Mouse (Mus musculus) MEL (cell line): ENCODE measurements around the gene Amt. TPM values are rescaled to one million over a fixed set of nuclear protein-coding genes. Genes with fewer than 3 reads are reported as not detected.

Experiments
- DNase-seq: peaks from one replicate; pipeline ENCODE4 v3.0.0; 2011; ENCODE audit warnings: low read depth, low spot score
- H3K27ac ChIP-seq: 2 replicates; pipeline ENCODE4 v1.5.1; 2012; ENCODE audit warnings: low read depth, mild to moderate bottlenecking, control low read depth, low read length, moderate library complexity; ENCODE audit not compliant: control insufficient read depth
- H3K27me3 ChIP-seq, 2 experiments: fragments of 150-350 bp in 1 of 2; sonication (generic) in 1 of 2; 2 replicates each; pipeline ENCODE4 v1.6.1; 2012; ENCODE audit warnings: low read length in 2 of 2, mild to moderate bottlenecking in 2 of 2, improper control_type of control experiment in 1 of 2, moderate library complexity in 1 of 2; ENCODE audit not compliant: insufficient read depth in 2 of 2, control insufficient read depth in 1 of 2
- H3K36me3 ChIP-seq, 2 experiments: 2 replicates each; pipeline ENCODE4 v1.6.1; 2012 to 2014; ENCODE audit warnings: low read length in 2 of 2, improper control_type of control experiment in 1 of 2, inconsistent platforms in 1 of 2, mild to moderate bottlenecking in 1 of 2; ENCODE audit not compliant: insufficient read depth in 2 of 2, control insufficient read depth in 1 of 2
- H3K4me1 ChIP-seq, 2 experiments: fragments of 150-350 bp in 1 of 2; sonication (generic) in 1 of 2; 2 replicates each; pipeline ENCODE4 v1.6.1; 2012; ENCODE audit warnings: low read length in 2 of 2, improper control_type of control experiment in 1 of 2, mild to moderate bottlenecking in 1 of 2; ENCODE audit not compliant: insufficient read depth in 2 of 2, control insufficient read depth in 1 of 2
- H3K4me3 ChIP-seq, 2 experiments: fragments of 150-350 bp in 1 of 2; sonication (generic) in 1 of 2; 2 replicates each; pipeline ENCODE4 v1.5.1; 2012; ENCODE audit warnings: low read depth in 2 of 2, low read length in 2 of 2, mild to moderate bottlenecking in 2 of 2, moderate library complexity in 2 of 2, control low read depth in 1 of 2, improper control_type of control experiment in 1 of 2; ENCODE audit not compliant: control insufficient read depth in 1 of 2, insufficient read depth in 1 of 2
- H3K79me2 ChIP-seq: 2 replicates; pipeline ENCODE4 v1.6.1; 2012; ENCODE audit warnings: mild to moderate bottlenecking, low read length, moderate library complexity; ENCODE audit not compliant: control insufficient read depth, poor library complexity, insufficient read depth
- H3K9ac ChIP-seq: 2 replicates; pipeline ENCODE4 v1.6.1; 2012; ENCODE audit warnings: low read depth, mild to moderate bottlenecking, control low read depth, low read length, moderate library complexity; ENCODE audit not compliant: control insufficient read depth, poor library complexity, severe bottlenecking
- H3K9me3 ChIP-seq: fragments of 150-350 bp; sonication (generic); replicated peaks from 2 replicates; pipeline ENCODE4 v1.6.1; 2012; ENCODE audit warnings: mild to moderate bottlenecking, low read length, improper control_type of control experiment, moderate library complexity; ENCODE audit not compliant: insufficient read depth
- BHLHE40 ChIP-seq: IDR thresholded peaks from 2 replicates; pipeline ENCODE4 v1.6.1; 2012; ENCODE audit warnings: low read depth, mild to moderate bottlenecking, inconsistent platforms, low read length, improper control_type of control experiment, borderline replicate concordance
- CTCF ChIP-seq, 3 experiments: IDR thresholded peaks in 2 of 3; conservative IDR thresholded peaks in 1 of 3; 2 replicates each; pipeline ENCODE4 v1.5.1; 2011 to 2012; ENCODE audit warnings: low read length in 3 of 3, low read depth in 2 of 3, mild to moderate bottlenecking in 2 of 3, improper control_type of control experiment in 1 of 3, inconsistent platforms in 1 of 3, mixed read lengths in 1 of 3, moderate library complexity in 1 of 3; ENCODE audit not compliant: control insufficient read depth in 1 of 3, insufficient read depth in 1 of 3, poor library complexity in 1 of 3, severe bottlenecking in 1 of 3
- E2F4 ChIP-seq: IDR thresholded peaks from 2 replicates; pipeline ENCODE4 v1.6.1; 2011; ENCODE audit warnings: low read depth, low read length, improper control_type of control experiment, borderline replicate concordance
- ELF1 ChIP-seq: IDR thresholded peaks from 2 replicates; pipeline ENCODE4 v1.6.1; 2014; ENCODE audit warnings: low read depth, mild to moderate bottlenecking, inconsistent platforms, low read length, improper control_type of control experiment, moderate library complexity
- GABPA ChIP-seq: IDR thresholded peaks from 2 replicates; pipeline ENCODE4 v1.6.1; 2012; ENCODE audit warnings: low read depth, mild to moderate bottlenecking, inconsistent platforms, low read length, improper control_type of control experiment, moderate library complexity
- HCFC1 ChIP-seq: IDR thresholded peaks from 2 replicates; pipeline ENCODE4 v1.6.1; 2012; ENCODE audit warnings: low read depth, mild to moderate bottlenecking, inconsistent platforms, low read length, improper control_type of control experiment, moderate library complexity
- JUND ChIP-seq: IDR thresholded peaks from 2 replicates; pipeline ENCODE4 v1.6.1; 2011; ENCODE audit warnings: low read depth, mild to moderate bottlenecking, improper control_type of control experiment, low read length
- MAFK ChIP-seq: IDR thresholded peaks from 2 replicates; pipeline ENCODE4 v1.6.1; 2011; ENCODE audit warnings: low read depth, mild to moderate bottlenecking, low read length, improper control_type of control experiment, borderline replicate concordance
- MAZ ChIP-seq: IDR thresholded peaks from 2 replicates; pipeline ENCODE4 v1.6.1; 2012; ENCODE audit warnings: low read depth, mild to moderate bottlenecking, inconsistent platforms, low read length, improper control_type of control experiment
- MEF2A ChIP-seq: IDR thresholded peaks from 2 replicates; pipeline ENCODE4 v1.6.1; 2014; ENCODE audit warnings: low read depth, mild to moderate bottlenecking, inconsistent platforms, low read length, improper control_type of control experiment; ENCODE audit not compliant: poor library complexity, insufficient replicate concordance, severe bottlenecking; ENCODE audit errors: extremely low read depth
- MXI1 ChIP-seq: IDR thresholded peaks from 2 replicates; pipeline ENCODE4 v1.6.1; 2011; ENCODE audit warnings: mild to moderate bottlenecking, low read depth, low read length, improper control_type of control experiment
- NRF1 ChIP-seq: IDR thresholded peaks from 2 replicates; pipeline ENCODE4 v1.6.1; 2014; ENCODE audit warnings: low read depth, mild to moderate bottlenecking, inconsistent platforms, low read length, improper control_type of control experiment, moderate library complexity; ENCODE audit not compliant: poor library complexity, insufficient read depth, severe bottlenecking
- POLR2A ChIP-seq, 2 experiments: IDR thresholded peaks; 2 replicates each; pipeline ENCODE4 v1.6.1; 2011 to 2012; ENCODE audit warnings: low read length in 2 of 2, mild to moderate bottlenecking in 2 of 2, control low read depth in 1 of 2, improper control_type of control experiment in 1 of 2, low read depth in 1 of 2, moderate library complexity in 1 of 2; ENCODE audit not compliant: control insufficient read depth in 1 of 2, insufficient read depth in 1 of 2, poor library complexity in 1 of 2
- POLR2AphosphoS2 ChIP-seq: IDR thresholded peaks from 2 replicates; pipeline ENCODE4 v1.6.1; 2011; ENCODE audit warnings: low read length, improper control_type of control experiment
- TAL1 ChIP-seq: IDR thresholded peaks from 2 replicates; pipeline ENCODE4 v1.6.1; 2012; ENCODE audit warnings: mild to moderate bottlenecking, inconsistent platforms, low read length, moderate library complexity, mixed read lengths
- UBTF ChIP-seq: IDR thresholded peaks from 2 replicates; pipeline ENCODE4 v1.6.1; 2012; ENCODE audit warnings: low read depth, mild to moderate bottlenecking, inconsistent platforms, low read length, improper control_type of control experiment, moderate library complexity, borderline replicate concordance; ENCODE audit not compliant: insufficient read depth
- USF2 ChIP-seq, 2 experiments: IDR thresholded peaks; 2 replicates each; pipeline ENCODE4 v1.6.1; 2011 to 2012; ENCODE audit warnings: improper control_type of control experiment in 2 of 2, low read length in 2 of 2, borderline replicate concordance in 1 of 2, inconsistent platforms in 1 of 2, low read depth in 1 of 2, mild to moderate bottlenecking in 1 of 2; ENCODE audit not compliant: insufficient read depth in 1 of 2
- ZNF384 ChIP-seq: IDR thresholded peaks from 2 replicates; pipeline ENCODE4 v1.6.1; 2012; ENCODE audit warnings: low read depth, mild to moderate bottlenecking, inconsistent platforms, low read length, improper control_type of control experiment
- polyA plus RNA-seq, 2 experiments: library from polyadenylated mRNA; stranded (reverse) in 1 of 2; unstranded in 1 of 2; fragments of >175 nt in 1 of 2; fragments of >200 nt in 1 of 2; gene quantifications; 2 replicates each; pipeline versions ENCODE4 v1.2.1 to v1.2.4; 2012; ENCODE audit warnings: low replicate concordance in 2 of 2, low read depth in 1 of 2; ENCODE audit not compliant: insufficient read length in 2 of 2, insufficient read depth in 1 of 2, missing spikeins in 1 of 2
- total RNA-seq: library from RNA; depleted of rRNA; stranded (reverse); fragments of 300-350 nt; gene quantifications from 2 replicates; pipeline ENCODE4 v1.2.3, GENCODE M21; 2012

The Amt gene
- total and polyA plus RNA-seq, 3 experiments = 0.15 to 0.58 TPM; not detected in 1

DNA sequence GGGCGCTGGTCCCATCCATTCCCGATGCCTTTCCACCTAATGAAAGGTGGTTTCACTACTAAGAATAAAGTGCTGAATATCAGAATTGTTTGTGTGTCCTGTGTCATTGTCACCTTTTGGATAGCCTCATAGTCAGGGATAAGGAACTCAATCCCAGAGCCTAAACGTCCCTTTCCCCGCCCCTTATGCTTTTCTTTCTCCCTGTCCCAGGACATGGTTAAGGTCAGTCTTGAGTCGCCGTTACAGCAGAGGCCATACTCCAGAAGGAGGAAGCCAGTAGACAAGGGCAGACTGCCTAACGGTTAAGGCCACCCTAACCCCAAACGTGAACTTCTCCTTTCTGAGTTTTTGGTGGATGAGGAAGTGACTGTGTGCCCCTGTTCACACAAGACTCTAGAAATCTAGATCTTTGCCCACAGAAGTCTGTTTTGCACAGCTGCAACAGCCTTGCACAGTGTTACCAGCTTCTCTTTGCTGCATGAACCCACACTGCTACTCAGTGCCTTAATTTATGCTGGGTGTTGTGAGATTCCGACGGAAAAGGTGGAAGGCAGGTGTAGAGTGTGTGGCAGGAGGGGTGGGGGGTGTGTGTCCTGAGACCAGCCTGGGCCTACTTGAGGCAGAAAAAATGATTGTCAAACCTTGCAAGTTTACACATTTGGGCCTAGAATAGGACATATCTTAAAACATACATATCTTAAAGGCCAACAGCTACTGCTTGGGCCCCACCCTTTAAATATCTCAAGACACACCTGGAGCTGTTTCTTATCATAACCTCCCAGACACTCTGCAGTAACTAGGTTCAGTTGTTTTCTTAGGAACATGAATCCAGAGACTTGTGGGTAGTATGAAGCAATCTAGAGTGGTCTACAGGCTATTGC, 43.8 kb downstream of the Amt start (continued):
- TF ChIP-seq MAFK (peak; percentile 82), E2F4 (no peak), POLR2AphosphoS2 (peak; percentile 99), NRF1 (no peak), POLR2A (IDR thresholded peaks at IDR 0.05; ENCODE audit: control insufficient read depth in 1 of 2, insufficient read depth in 1 of 2, low read depth in 1 of 2, low read length in 2 of 2, poor library complexity in 1 of 2) (peak; percentile 41 to 79; a peak in 3 of 4 replicates), ZNF384 (peak; percentile 72), BHLHE40 (peak; percentile 61; the same call in 1 of the 2 replicates), TAL1 (peak; percentile 100), MAZ (peak; percentile 91), GABPA (no peak), MEF2A (peak; percentile 75; the same call in 1 of the 2 replicates), UBTF (0 out of 2 replicates have a peak, but pooled peaks have one; percentile 47), CTCF (IDR thresholded peaks at IDR 0.05 in 2 of 3, conservative IDR thresholded peaks at IDR 0.05 in 1 of 3; ENCODE audit: control insufficient read depth in 1 of 3, insufficient read depth in 1 of 3, low read depth in 2 of 3, low read length in 3 of 3, poor library complexity in 1 of 3, severe bottlenecking in 1 of 3) (no peak), USF2 (IDR thresholded peaks at IDR 0.05; ENCODE audit: borderline replicate concordance in 1 of 2, insufficient read depth in 1 of 2, low read depth in 1 of 2, low read length in 2 of 2) (no peak), HCFC1 (peak; percentile 58; the same call in 1 of the 2 replicates), ELF1 (peak; percentile 71; the same call in 1 of the 2 replicates), MXI1 (peak; percentile 57), JUND (peak; percentile 32; the same call in 1 of the 2 replicates)

DNA sequence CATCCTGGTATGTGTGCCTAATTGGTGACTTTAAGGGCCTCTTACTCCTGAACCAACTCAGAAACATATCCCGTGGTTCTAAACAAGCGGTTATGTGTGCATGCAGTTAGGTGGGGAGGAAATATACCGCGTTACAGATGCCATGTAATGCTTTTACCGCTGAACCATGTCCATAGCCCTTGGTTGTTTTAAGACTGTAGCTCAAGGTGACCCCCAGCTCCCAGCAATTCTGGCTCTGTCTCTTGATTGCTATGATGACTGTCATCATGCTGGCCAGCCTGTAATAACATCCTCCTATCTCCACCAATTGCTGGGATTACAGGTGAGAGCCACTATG, 44.5 kb downstream of the Amt start:
- Histone ChIP-seq H3K36me3 (peaks cover 0 to 50% of the 10 kb centered on the region in 2 experiments; a peak in 2 of 4 replicates), H3K4me1 (peaks cover 25 to 54% of the 10 kb centered on the region in 2 experiments), H3K27me3 (no peaks in the 10 kb centered on the region), H3K9ac (peak overlapping the region; percentile 63), H3K9me3 (no peaks in the 10 kb centered on the region), H3K4me3 (peak overlapping the region; percentile 19 to 22), H3K79me2 (peaks cover 17% of the 10 kb centered on the region), H3K27ac (peak overlapping the region; percentile 98)
- TF ChIP-seq POLR2AphosphoS2 (0 out of 2 replicates have a peak, but pooled peaks have one; percentile 79), MXI1 (no peak)
- DNase-seq = no peak
